Mouse (Mus musculus): ENCODE data around the gene Palmd.

Gene Palmd

GRCm38 (mm10) chr3:116960414-116960813 lies 8.4 kb downstream of the Palmd start:
- DNase-seq (ENCODE audit: low spot score) = no peak

GRCm38 (mm10) chr3:116955061-116955460 lies 13.7 kb downstream of the Palmd start:
- no peak for DNase-seq (ENCODE audit: low spot score)

- DNase-seq (ENCODE audit: low spot score) = no peak
Measured at GRCm38 (mm10) chr3:116953366-116953765, 15.4 kb downstream of the Palmd start.

- no peak for DNase-seq (ENCODE audit: low spot score)
Measured at GRCm38 (mm10) chr3:116952242-116952899, 16.4 kb downstream of the Palmd start.

- DNase-seq (ENCODE audit: low spot score) = no peak
Measured at GRCm38 (mm10) chr3:116951489-116951888, 17.3 kb downstream of the Palmd start.

- DNase-seq (ENCODE audit: low spot score) = no peak
Measured at GRCm38 (mm10) chr3:116950665-116951115, 18.1 kb downstream of the Palmd start.

- DNase-seq (ENCODE audit: low spot score) = no peak
Measured at GRCm38 (mm10) chr3:116946476-116946875, 22.3 kb downstream of the Palmd start.

GRCm38 (mm10) chr3:116943422-116943821 lies 25.4 kb downstream of the Palmd start:
- DNase-seq (ENCODE audit: low spot score) = peak; percentile 31

- DNase-seq (ENCODE audit: low spot score) = no peak
Measured at GRCm38 (mm10) chr3:116942751-116943150, 26.0 kb downstream of the Palmd start.

- DNase-seq (ENCODE audit: low spot score) = no peak
Measured at GRCm38 (mm10) chr3:116941559-116942117, 27.1 kb downstream of the Palmd start.

GRCm38 (mm10) chr3:116940804-116941558 lies 27.8 kb downstream of the Palmd start:
- peak; percentile 21 for DNase-seq (ENCODE audit: low spot score)

GRCm38 (mm10) chr3:116936934-116937691 lies 31.7 kb downstream of the Palmd start:
- DNase-seq (ENCODE audit: low spot score) = no peak

- no peak for DNase-seq (ENCODE audit: low spot score)
Measured at GRCm38 (mm10) chr3:116933158-116933557, 35.6 kb downstream of the Palmd start.

- DNase-seq (ENCODE audit: low spot score) = no peak
Measured at GRCm38 (mm10) chr3:116928994-116929393, 39.8 kb downstream of the Palmd start.

- no peak for DNase-seq (ENCODE audit: low spot score)
Measured at GRCm38 (mm10) chr3:116923042-116923441, 45.7 kb downstream of the Palmd start.

- DNase-seq (ENCODE audit: low spot score) = no peak
Measured at GRCm38 (mm10) chr3:116921535-116921934, 47.3 kb downstream of the Palmd start.

- DNase-seq (ENCODE audit: low spot score) = no peak
Measured at GRCm38 (mm10) chr3:116917016-116917415, 51.8 kb downstream of the Palmd start.

GRCm38 (mm10) chr3:116914931-116915330 lies 53.9 kb downstream of the Palmd start:
- DNase-seq (ENCODE audit: low spot score) = no peak

GRCm38 (mm10) chr3:116914374-116914773 lies 54.4 kb downstream of the Palmd start:
- no peak for DNase-seq (ENCODE audit: low spot score)

- peak; percentile 25 for DNase-seq (ENCODE audit: low spot score)
Measured at GRCm38 (mm10) chr3:116906596-116906995, 62.2 kb downstream of the Palmd start.

GRCm38 (mm10) chr3:116905898-116906297 lies 62.9 kb downstream of the Palmd start:
- DNase-seq (ENCODE audit: low spot score) = peak; percentile 57

GRCm38 (mm10) chr3:116904158-116904557 lies 64.6 kb downstream of the Palmd start:
- peak; percentile 87 for DNase-seq (ENCODE audit: low spot score)

Measured in layer of hippocampus, adult 11-12 months (tissue).